Mouse (Mus musculus) embryonic facial prominence, embryonic 13.5 days (tissue): ENCODE data around the gene Rhbdl3. TPM values are rescaled to one million over a fixed set of nuclear protein-coding genes. Genes with fewer than 3 reads are reported as not detected.

Experiments
- ATAC-seq: fragments of 200-750 bp; cut with Nextera tagmentation; 2 replicates; pipeline ENCODE4 v1.8.0; 2017; ENCODE audit warnings: low read depth; ENCODE audit not compliant: insufficient number of reproducible peaks, insufficient read depth, low FRiP score, low TSS enrichment
- H3K27ac ChIP-seq: fragments of 300-500 bp; sonication (generic); 2 replicates; pipeline ENCODE4 v1.5.1; 2015; ENCODE audit warnings: moderate library complexity, mild to moderate bottlenecking, inconsistent platforms
- H3K27me3 ChIP-seq: fragments of 300-500 bp; sonication (generic); 2 replicates; pipeline ENCODE4 v1.6.1; 2015; ENCODE audit warnings: mild to moderate bottlenecking, inconsistent platforms
- H3K36me3 ChIP-seq: fragments of 300-500 bp; sonication (generic); 2 replicates; pipeline ENCODE4 v1.6.1; 2015; ENCODE audit warnings: mild to moderate bottlenecking, inconsistent platforms
- H3K4me1 ChIP-seq: fragments of 300-500 bp; sonication (generic); 2 replicates; pipeline ENCODE4 v1.6.1; 2015; ENCODE audit warnings: inconsistent platforms
- H3K4me2 ChIP-seq: fragments of 300-500 bp; sonication (generic); 2 replicates; pipeline ENCODE4 v1.6.1; 2015; ENCODE audit warnings: moderate library complexity, mild to moderate bottlenecking, inconsistent platforms
- H3K4me3 ChIP-seq: fragments of 300-500 bp; sonication (generic); 2 replicates; pipeline ENCODE4 v1.5.1; 2015; ENCODE audit warnings: mild to moderate bottlenecking, inconsistent platforms
- H3K9ac ChIP-seq: fragments of 300-500 bp; sonication (generic); 2 replicates; pipeline ENCODE4 v1.6.1; 2015; ENCODE audit warnings: mild to moderate bottlenecking, inconsistent platforms
- H3K9me3 ChIP-seq: fragments of 300-500 bp; sonication (generic); 2 replicates; pipeline ENCODE4 v1.6.1; 2016; ENCODE audit warnings: inconsistent platforms
- WGBS: fragments of 180-500 bp; shearing (Covaris S2); methylation state at CpG from one replicate; pipeline ENCODE4 v1.1.7; 2015; ENCODE audit warnings: mixed read lengths; 5-methylcytosine and 5-hydroxymethylcytosine counted together
- polyA plus RNA-seq: library from polyadenylated mRNA; unstranded; fragments of >200 nt; fragmentation: Nextera tagmentation; extraction: Ambion mirVana; gene quantifications from 2 replicates; pipeline ENCODE4 v1.2.1, GENCODE M21; 2015

Rhbdl3 gene
- polyA plus RNA-seq, result 6.1 and 6.6 TPM in 2 replicates

GRCm38 (mm10) chr11:80300551-80301315 is at the start of gene Rhbdl3:
Gene Rhbdl3, plus strand, starts transcription at chr11:80300912.
- Histone ChIP-seq H3K9ac (peak within 1 kb of the TSS; percentile 78), H3K4me1 (peaks cover 34% of the 10 kb centered on the region), H3K27me3 (peaks cover 66% of the 10 kb centered on the region), H3K4me3 (peak within 1 kb of the TSS; percentile 75), H3K27ac (peak within 1 kb of the TSS; percentile 7; the same call in 1 of the 2 replicates), H3K9me3 (no peaks in the 10 kb centered on the region), H3K36me3 (no peaks in the 10 kb centered on the region), H3K4me2 (peak within 1 kb of the TSS; percentile 99)
- ATAC-seq, result peak; percentile 40; the same call in 1 of the 2 replicates
- WGBS, result 0% methylated on average over 51 of the region's 81 CpGs

GRCm38 (mm10) chr11:80264137-80264536 is 36.6 kb upstream of the Rhbdl3 start:
- WGBS, result 90% methylated on average over 8 of the region's 8 CpGs
- Histone ChIP-seq H3K27me3 (no peaks in the 10 kb centered on the region), H3K4me2 (no peak overlapping the region), H3K4me1 (no peaks in the 10 kb centered on the region), H3K4me3 (no peak overlapping the region), H3K27ac (no peak overlapping the region), H3K9ac (no peak overlapping the region), H3K9me3 (no peaks in the 10 kb centered on the region), H3K36me3 (peaks cover 66% of the 10 kb centered on the region)
- ATAC-seq, result no peak

DNA sequence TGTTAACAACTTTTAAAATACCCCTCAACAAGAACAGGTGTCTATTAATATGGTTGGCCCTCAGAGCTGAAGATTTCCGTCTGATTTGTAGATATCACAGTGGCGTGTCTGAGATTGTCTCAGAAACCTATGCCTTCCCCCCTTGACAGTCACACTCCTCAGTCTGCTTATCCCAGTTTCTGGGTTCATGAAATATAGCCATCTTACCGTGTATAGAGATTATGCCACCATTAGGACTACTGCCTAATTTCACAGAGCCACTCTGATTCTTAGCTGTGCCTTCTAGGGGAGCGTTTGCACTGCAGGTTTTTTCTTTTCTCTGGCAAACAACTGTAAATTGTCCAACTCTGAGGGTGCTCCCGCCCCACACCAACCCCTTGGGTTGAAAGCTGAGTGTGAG is 29.6 kb upstream of the Rhbdl3 start:
- Histone ChIP-seq H3K36me3 (peaks cover 17% of the 10 kb centered on the region), H3K27me3 (no peaks in the 10 kb centered on the region), H3K4me2 (no peak overlapping the region), H3K9ac (no peak overlapping the region), H3K9me3 (no peaks in the 10 kb centered on the region), H3K4me3 (no peak overlapping the region), H3K4me1 (no peaks in the 10 kb centered on the region), H3K27ac (no peak overlapping the region)
- 81% methylated on average over 5 of the region's 5 CpGs for WGBS
- no peak for ATAC-seq

- 62% methylated on average over 3 of the region's 3 CpGs for WGBS
- H3K27ac ChIP-seq, result no peak overlapping the region
- ATAC-seq, result no peak
Measured at GRCm38 (mm10) chr11:80275011-80275410, 25.7 kb upstream of the Rhbdl3 start.

GRCm38 (mm10) chr11:80278054-80278453 is 22.7 kb upstream of the Rhbdl3 start:
- no peak overlapping the region for H3K9ac ChIP-seq
- H3K4me2 ChIP-seq, result no peak overlapping the region
- no peaks in the 10 kb centered on the region for H3K27me3 ChIP-seq
- H3K27ac ChIP-seq, result no peak overlapping the region
- H3K4me1 ChIP-seq, result no peaks in the 10 kb centered on the region
- H3K36me3 ChIP-seq, result no peaks in the 10 kb centered on the region
- no peaks in the 10 kb centered on the region for H3K9me3 ChIP-seq
- ATAC-seq, result no peak
- no peak overlapping the region for H3K4me3 ChIP-seq
- 58% methylated on average over 2 of the region's 2 CpGs for WGBS

More at GRCm38 (mm10) chr11:80275011-80275410, 25.7 kb upstream of the Rhbdl3 start:
- no peaks in the 10 kb centered on the region for H3K27me3 ChIP-seq
- H3K9ac ChIP-seq, result no peak overlapping the region
- H3K4me2 ChIP-seq, result no peak overlapping the region
- no peaks in the 10 kb centered on the region for H3K9me3 ChIP-seq
- H3K36me3 ChIP-seq, result no peaks in the 10 kb centered on the region
- H3K4me3 ChIP-seq, result no peak overlapping the region
- H3K4me1 ChIP-seq, result no peaks in the 10 kb centered on the region

DNA sequence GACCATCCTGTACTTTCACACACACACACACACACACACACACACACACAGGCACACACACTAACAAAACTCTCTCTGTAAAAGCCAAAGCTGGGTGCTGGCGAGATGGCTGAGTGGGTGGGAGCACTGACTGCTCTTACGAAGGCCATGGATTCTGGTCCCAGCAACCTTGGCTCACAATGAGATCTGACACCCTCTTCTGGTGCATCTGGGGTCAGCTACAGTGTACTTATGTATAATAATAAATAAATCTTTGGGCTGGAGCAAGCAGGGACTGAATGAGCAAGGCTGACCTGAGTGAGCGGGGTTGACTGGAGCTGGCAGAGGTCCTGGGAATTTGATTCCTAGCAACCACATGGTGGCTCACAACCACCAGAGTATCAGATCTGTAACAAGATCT is 16.9 kb upstream of the Rhbdl3 start:
- H3K9ac ChIP-seq, result no peak overlapping the region
- H3K4me2 ChIP-seq, result no peak overlapping the region
- no peaks in the 10 kb centered on the region for H3K27me3 ChIP-seq
- WGBS, result 73% methylated on average over 3 of the region's 3 CpGs
- H3K4me1 ChIP-seq, result peaks cover 3% of the 10 kb centered on the region; the same call in 1 of the 2 replicates
- no peak for ATAC-seq
- H3K4me3 ChIP-seq, result no peak overlapping the region
- no peaks in the 10 kb centered on the region for H3K9me3 ChIP-seq
- H3K36me3 ChIP-seq, result no peaks in the 10 kb centered on the region
- H3K27ac ChIP-seq, result no peak overlapping the region

GRCm38 (mm10) chr11:80284641-80285040 is 16.1 kb upstream of the Rhbdl3 start:
- WGBS, result 40% methylated on average over 6 of the region's 6 CpGs
- Histone ChIP-seq H3K4me3 (no peak overlapping the region), H3K4me1 (peaks cover 7% of the 10 kb centered on the region), H3K4me2 (no peak overlapping the region), H3K9me3 (no peaks in the 10 kb centered on the region), H3K36me3 (no peaks in the 10 kb centered on the region), H3K27ac (no peak overlapping the region), H3K27me3 (no peaks in the 10 kb centered on the region), H3K9ac (no peak overlapping the region)
- no peak for ATAC-seq

DNA sequence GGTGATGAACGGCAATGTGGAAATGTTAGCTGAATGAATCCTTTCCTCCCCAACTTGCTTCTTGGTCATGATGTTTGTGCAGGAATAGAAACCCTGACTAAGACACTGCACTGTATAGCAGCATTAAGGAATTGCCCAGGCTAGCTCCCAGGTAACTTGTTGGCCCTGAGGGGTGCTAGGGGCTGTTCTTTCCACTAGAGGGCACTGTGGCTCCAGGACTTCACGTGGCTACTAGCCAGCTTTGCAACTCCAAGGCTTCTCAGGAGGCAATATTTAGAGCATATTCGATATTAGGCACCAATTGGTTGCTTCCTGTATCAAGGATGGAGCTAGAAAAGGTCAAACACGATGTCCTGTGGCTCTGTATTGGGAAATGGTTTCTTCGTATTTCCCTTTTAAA is 13.6 kb upstream of the Rhbdl3 start:
- peaks cover 19% of the 10 kb centered on the region for H3K4me1 ChIP-seq
- H3K36me3 ChIP-seq, result no peaks in the 10 kb centered on the region
- H3K4me2 ChIP-seq, result no peak overlapping the region
- no peak overlapping the region for H3K9ac ChIP-seq
- WGBS, result 16% methylated on average over 5 of the region's 5 CpGs
- H3K27ac ChIP-seq, result no peak overlapping the region
- H3K27me3 ChIP-seq, result no peaks in the 10 kb centered on the region
- no peak for ATAC-seq
- H3K4me3 ChIP-seq, result no peak overlapping the region
- no peaks in the 10 kb centered on the region for H3K9me3 ChIP-seq

DNA sequence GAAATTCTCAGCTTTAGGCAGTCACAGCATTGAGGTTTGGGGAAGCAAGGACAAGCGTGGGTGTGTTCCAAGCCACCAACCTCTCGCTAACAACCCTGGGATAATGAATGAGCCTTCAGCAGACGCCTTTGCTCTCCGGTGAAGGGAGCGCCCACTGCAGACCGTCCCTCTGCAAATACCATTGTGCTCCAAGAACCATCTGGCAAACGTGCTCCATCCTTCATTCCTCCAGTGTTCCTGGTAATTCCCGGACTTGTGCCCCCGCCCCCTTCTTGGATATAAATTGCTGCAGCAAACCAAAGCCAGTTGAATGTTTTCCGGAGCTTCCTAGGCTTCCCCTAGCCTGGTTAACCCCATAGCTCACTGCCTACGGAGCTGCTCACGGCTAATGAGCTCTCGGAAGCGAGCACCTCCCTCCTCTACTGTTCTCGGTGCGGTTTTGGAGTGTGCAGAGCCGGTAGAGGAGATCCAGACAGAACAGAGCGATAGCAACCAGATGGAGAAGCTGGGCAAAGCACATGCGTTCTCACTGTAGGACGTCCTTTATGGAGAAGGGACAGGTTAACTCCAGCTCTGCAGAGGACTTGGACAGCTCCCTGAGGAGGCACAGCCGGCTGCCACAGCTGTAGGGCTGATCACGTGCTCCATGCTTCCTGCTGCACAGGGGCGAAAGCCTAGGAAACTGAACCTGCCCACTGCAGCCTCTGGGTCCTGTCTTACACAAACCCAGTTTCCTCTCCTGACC is 10.8 kb upstream of the Rhbdl3 start:
- Histone ChIP-seq H3K4me3 (peak overlapping the region; percentile 32), H3K4me2 (peak overlapping the region; percentile 65), H3K9ac (peak overlapping the region; percentile 32; the same call in 1 of the 2 replicates), H3K4me1 (peaks cover 27% of the 10 kb centered on the region), H3K27me3 (peaks cover under 1% of the 10 kb centered on the region), H3K9me3 (no peaks in the 10 kb centered on the region), H3K36me3 (no peaks in the 10 kb centered on the region), H3K27ac (no peak overlapping the region)
- 2% methylated on average over 23 of the region's 23 CpGs for WGBS
- no peak for ATAC-seq

GRCm38 (mm10) chr11:80291004-80291403 is 9.7 kb upstream of the Rhbdl3 start:
- Histone ChIP-seq H3K27ac (no peak overlapping the region), H3K36me3 (no peaks in the 10 kb centered on the region), H3K4me1 (peaks cover 37% of the 10 kb centered on the region), H3K27me3 (peaks cover 11% of the 10 kb centered on the region), H3K9me3 (no peaks in the 10 kb centered on the region), H3K9ac (no peak overlapping the region), H3K4me2 (no peak overlapping the region), H3K4me3 (no peak overlapping the region)
- 69% methylated on average over 2 of the region's 2 CpGs for whole genome bisulfite sequencing
- ATAC-seq, result no peak

DNA sequence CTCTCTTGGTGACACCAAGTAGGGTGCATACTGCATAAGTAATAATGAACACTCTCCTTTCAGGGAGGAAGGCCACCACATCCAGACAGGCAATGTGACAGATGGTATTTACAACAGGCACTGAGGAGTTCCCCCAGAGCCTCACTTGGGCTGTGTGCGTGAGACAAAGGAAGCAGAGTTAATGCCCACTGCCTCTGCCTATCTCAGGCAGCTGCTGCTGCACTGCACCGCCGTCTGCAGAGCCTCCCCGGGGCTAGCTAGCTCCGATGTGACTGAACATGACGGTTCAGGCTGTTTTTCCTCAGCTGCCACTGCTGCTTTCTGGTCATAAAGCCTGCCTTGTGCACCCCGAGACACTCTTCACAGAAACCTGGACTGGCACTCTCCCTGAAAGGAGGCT is 8.2 kb upstream of the Rhbdl3 start:
- Histone ChIP-seq H3K4me3 (no peak overlapping the region), H3K9me3 (no peaks in the 10 kb centered on the region), H3K9ac (no peak overlapping the region), H3K36me3 (no peaks in the 10 kb centered on the region), H3K4me1 (peaks cover 37% of the 10 kb centered on the region), H3K27me3 (peaks cover 25% of the 10 kb centered on the region), H3K4me2 (no peak overlapping the region), H3K27ac (no peak overlapping the region)
- 51% methylated on average over 7 of the region's 7 CpGs for WGBS
- ATAC-seq, result no peak

DNA sequence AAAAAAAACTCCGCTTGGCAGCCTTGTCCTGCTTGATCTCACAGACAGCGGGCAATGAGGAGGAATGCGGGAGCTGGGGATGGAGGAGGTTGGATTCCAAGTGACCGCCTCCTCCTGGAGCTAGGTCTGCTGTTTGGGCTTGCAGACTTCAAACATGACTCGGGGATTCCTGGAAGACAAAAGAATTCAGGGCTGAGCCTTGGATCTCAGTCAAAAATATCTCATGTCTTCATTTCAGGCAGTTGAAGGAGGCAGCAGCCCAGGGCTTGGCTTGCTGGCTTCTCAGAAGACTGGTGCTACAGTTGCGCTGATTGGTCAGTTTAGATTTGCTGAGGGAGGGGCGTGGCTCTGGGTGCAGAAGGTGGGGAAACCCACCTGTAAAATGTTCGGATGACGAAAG is 5.6 kb upstream of the Rhbdl3 start:
- WGBS, result 13% methylated on average over 9 of the region's 9 CpGs
- no peak overlapping the region for H3K9ac ChIP-seq
- peaks cover 43% of the 10 kb centered on the region for H3K27me3 ChIP-seq
- H3K27ac ChIP-seq, result no peak overlapping the region
- peaks cover 37% of the 10 kb centered on the region for H3K4me1 ChIP-seq
- H3K36me3 ChIP-seq, result no peaks in the 10 kb centered on the region
- H3K4me3 ChIP-seq, result no peak overlapping the region
- H3K4me2 ChIP-seq, result no peak overlapping the region
- no peak for ATAC-seq
- H3K9me3 ChIP-seq, result no peaks in the 10 kb centered on the region
